8 mouse cellular contexts compared by ENCODE assay signal in the genomic region with DNA sequence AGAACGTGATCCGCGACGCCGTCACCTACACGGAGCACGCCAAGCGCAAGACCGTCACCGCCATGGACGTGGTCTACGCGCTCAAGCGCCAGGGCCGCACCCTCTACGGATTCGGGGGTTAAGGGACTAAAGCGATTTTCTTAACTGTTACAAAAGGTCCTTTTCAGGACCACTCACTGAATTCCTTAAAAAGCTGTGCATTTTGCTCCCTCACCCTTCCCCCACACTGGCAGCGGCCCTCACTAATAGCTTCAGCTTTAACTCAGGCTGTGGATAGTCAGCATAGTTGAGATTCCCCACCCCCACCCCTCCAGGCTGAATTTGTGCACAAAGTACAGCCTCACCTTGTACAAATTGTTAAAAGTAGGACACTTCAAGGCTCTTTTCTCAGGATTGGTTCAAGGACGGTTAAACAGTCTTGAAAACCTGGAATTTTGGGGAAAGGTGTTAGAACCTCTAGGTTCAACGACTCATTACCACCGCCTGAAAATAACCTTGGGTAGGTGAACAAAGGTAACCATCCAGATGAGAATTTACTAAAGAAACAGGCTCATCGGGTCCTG. TPM values are rescaled to one million over a fixed set of nuclear protein-coding genes. Genes with fewer than 3 reads are reported as not detected.
DNase-seq lines count a peak whose midpoint lies in the region; ATAC-seq and TF ChIP-seq lines count a peak whose summit lies in the region.

No protein-coding gene starts in this region.

- peak overlapping the region; percentile 83 for H3K9ac ChIP-seq in heart, embryonic 13.5 days
- H3K9ac ChIP-seq in CH12.LX (ENCODE audit: insufficient read depth, low read depth) = peak overlapping the region; percentile 90
- H3K9ac ChIP-seq in limb, embryonic 15.5 days = peak overlapping the region; percentile 5; the same call in 1 of the 2 replicates
- H3K9ac ChIP-seq in neural tube, embryonic 15.5 days (replicated peaks) = peak overlapping the region; percentile 44

- H3K4me2 ChIP-seq in heart, embryonic 13.5 days = peak overlapping the region; percentile 78
- H3K4me2 ChIP-seq in CH12.LX (ENCODE audit: insufficient read depth, low read depth, poor library complexity, severe bottlenecking) = peak overlapping the region; percentile 98
- peak overlapping the region; percentile 60 for H3K4me2 ChIP-seq in limb, embryonic 15.5 days
- H3K4me2 ChIP-seq in neural tube, embryonic 15.5 days = peak overlapping the region; percentile 66

- H3K27ac ChIP-seq in heart, embryonic 13.5 days (replicated peaks) = peak overlapping the region; percentile 89
- H3K27ac ChIP-seq in CH12.LX (ENCODE audit: insufficient read depth, low read depth) = peak overlapping the region; percentile 86
- H3K27ac ChIP-seq in embryonic fibroblast, embryonic 13.5 days (ENCODE audit: insufficient read depth, low read length) = peak overlapping the region; percentile 82
- peak overlapping the region; percentile 92 for H3K27ac ChIP-seq in limb, embryonic 15.5 days
- peak overlapping the region; percentile 87 for H3K27ac ChIP-seq in neural tube, embryonic 15.5 days (replicated peaks)

- peaks cover 22% of the 10 kb centered on the region for H3K4me1 ChIP-seq in heart, embryonic 13.5 days
- H3K4me1 ChIP-seq in CH12.LX (ENCODE audit: control insufficient read depth in 1 of 2, insufficient read depth in 2 of 2) = peaks cover 3 to 44% of the 10 kb centered on the region in 2 experiments; a peak in 3 of 4 replicates
- H3K4me1 ChIP-seq in embryonic fibroblast, embryonic 13.5 days (ENCODE audit: control insufficient read depth, insufficient read depth, low read length) = no peaks in the 10 kb centered on the region
- H3K4me1 ChIP-seq in limb, embryonic 15.5 days = peaks cover 16% of the 10 kb centered on the region
- H3K4me1 ChIP-seq in neural tube, embryonic 15.5 days = peaks cover 22% of the 10 kb centered on the region

- no peaks in the 10 kb centered on the region for H3K9me3 ChIP-seq in heart, embryonic 13.5 days
- no peaks in the 10 kb centered on the region for H3K9me3 ChIP-seq in CH12.LX (replicated peaks; ENCODE audit: low read length)
- H3K9me3 ChIP-seq in limb, embryonic 15.5 days = no peaks in the 10 kb centered on the region
- H3K9me3 ChIP-seq in neural tube, embryonic 15.5 days (replicated peaks) = no peaks in the 10 kb centered on the region

- dilution Hi-C loops in CH12.LX (cut with MboI; ENCODE audit: extremely low pct_ligation_motif_present, extremely low pct_unique_long_range_greater_than_20kb, low sequenced_read_pairs) = no loop called here

- 2% methylated on average over 23 of the region's 23 CpGs for WGBS in heart, embryonic 13.5 days
- WGBS in limb, embryonic 15.5 days = 1% methylated on average over 20 of the region's 23 CpGs
- WGBS in neural tube, embryonic 15.5 days = 1% methylated on average over 18 of the region's 23 CpGs

- peak overlapping the region; percentile 51 for H3K4me3 ChIP-seq in heart, embryonic 13.5 days
- peak overlapping the region; percentile 1 to 51 (median 35) for H3K4me3 ChIP-seq in CH12.LX (replicated peaks in 1 of 3; ENCODE audit: low read depth in 2 of 3, low read length in 2 of 3, poor library complexity in 1 of 3)
- H3K4me3 ChIP-seq in embryonic fibroblast, embryonic 13.5 days (ENCODE audit: insufficient read depth, low read length) = peak overlapping the region; percentile 34
- H3K4me3 ChIP-seq in limb, embryonic 15.5 days = peak overlapping the region; percentile 40
- peak overlapping the region; percentile 41 for H3K4me3 ChIP-seq in neural tube, embryonic 15.5 days (replicated peaks)

- no peak for TF ChIP-seq RAD21 in CH12.LX (IDR thresholded peaks at IDR 0.05; ENCODE audit: low read depth, low read length)

- no peaks in the 10 kb centered on the region for H3K27me3 ChIP-seq in heart, embryonic 13.5 days (replicated peaks)
- H3K27me3 ChIP-seq in CH12.LX (replicated peaks) = no peaks in the 10 kb centered on the region
- no peaks in the 10 kb centered on the region for H3K27me3 ChIP-seq in limb, embryonic 15.5 days
- H3K27me3 ChIP-seq in neural tube, embryonic 15.5 days (replicated peaks) = no peaks in the 10 kb centered on the region

- TF ChIP-seq POLR2A in CH12.LX (IDR thresholded peaks at IDR 0.05; ENCODE audit: low read depth, low read length) = peak; percentile 98
- peak; percentile 72; the same call in 1 of the 2 replicates for TF ChIP-seq POLR2A in embryonic fibroblast, embryonic 13.5 days (IDR thresholded peaks at IDR 0.05; ENCODE audit: low read depth, low read length)

- H3K79me2 ChIP-seq in CH12.LX (replicated peaks; ENCODE audit: control insufficient read depth, extremely low read depth, insufficient read depth, poor library complexity, severe bottlenecking) = no peaks in the 10 kb centered on the region

- TF ChIP-seq CTCF in CH12.LX (conservative IDR thresholded peaks at IDR 0.05 in 1 of 2, IDR thresholded peaks at IDR 0.05 in 1 of 2; ENCODE audit: low read depth in 2 of 2, low read length in 2 of 2) = no peak
- no peak for TF ChIP-seq CTCF in embryonic fibroblast, embryonic 13.5 days (IDR thresholded peaks at IDR 0.05; ENCODE audit: borderline replicate concordance, insufficient read depth, low read length)

- no peak for DNase-seq in heart, adult 8-10 months (ENCODE audit: low spot score)
- DNase-seq in CH12.LX (ENCODE audit: extremely low read depth) = no peak
- DNase-seq in adrenal gland, postnatal 36 days = no peak
- DNase-seq in layer of hippocampus, postnatal 14 days (ENCODE audit: low spot score in 2 of 2) = no peak

- in situ Hi-C loops in CH12.LX (cut with MboI; ENCODE audit: low pct_ligation_motif_present, low pct_unique_long_range_greater_than_20kb, low sequenced_read_pairs) = loop anchor here (25.0 kb wide), 1 partner anchor 1720 kb away; a partner anchor contains a TSS

- TF ChIP-seq EP300 in CH12.LX (IDR thresholded peaks at IDR 0.05; ENCODE audit: low read length) = no peak

- H3K36me3 ChIP-seq in heart, embryonic 13.5 days = no peaks in the 10 kb centered on the region
- H3K36me3 ChIP-seq in CH12.LX (replicated peaks in 1 of 2; ENCODE audit: control insufficient read depth in 1 of 2, insufficient read depth in 1 of 2, low read length in 1 of 2) = no peaks in the 10 kb centered on the region
- no peaks in the 10 kb centered on the region for H3K36me3 ChIP-seq in limb, embryonic 15.5 days
- H3K36me3 ChIP-seq in neural tube, embryonic 15.5 days = no peaks in the 10 kb centered on the region

- ATAC-seq in heart, embryonic 13.5 days (ENCODE audit: extremely low read depth, insufficient number of reproducible peaks, low FRiP score, low TSS enrichment) = no peak
- ATAC-seq in limb, embryonic 15.5 days (ENCODE audit: insufficient number of reproducible peaks, low FRiP score, low TSS enrichment, low read depth) = no peak; the same call in 1 of the 2 replicates
- ATAC-seq in neural tube, embryonic 15.5 days (ENCODE audit: low FRiP score) = peak; percentile 7; the same call in 1 of the 2 replicates

RNA-seq across cellular contexts. Expression of a gene that starts 0.5 kb away (rescaled TPM):
- 2.3 and 2.8 TPM in 2 replicates for polyA plus RNA-seq in heart, embryonic 13.5 days (2015; fragmentation: Nextera tagmentation; extraction: Ambion mirVana)
- total RNA-seq in heart, adult 8-10 months (2022) = 1 to 10 TPM; 5.4 to 9.6 (median 6.8) TPM
- total RNA-seq in CH12.LX (2012; rRNA removed) = 2,309 and 2,552 TPM in 2 replicates
- 14.3 and 24.8 TPM in 2 replicates for total RNA-seq in CH12.LX (2014; rRNA removed)
- 3.5 and 11.8 TPM in 2 replicates for polyA plus RNA-seq in CH12.LX (2012; ENCODE audit: insufficient read length, low read depth)
- polyA plus RNA-seq in embryonic fibroblast, embryonic 13.5 days (2011; ENCODE audit: insufficient read length, low read depth, missing spikeins) = 7.8 and 12.5 TPM in 2 replicates
- 4.1 and 4.5 TPM in 2 replicates for polyA plus RNA-seq in limb, embryonic 15.5 days (2015; fragmentation: Nextera tagmentation; extraction: Ambion mirVana)
- polyA plus RNA-seq in neural tube, embryonic 15.5 days (2015; fragmentation: Nextera tagmentation; extraction: Ambion mirVana) = 1.0 and 2.6 TPM in 2 replicates
- total RNA-seq in adrenal gland, postnatal 36 days (2021) = 100 to 1,000 TPM; 115 to 122 TPM
- 10 to 100 TPM; 57.3 to 79.4 TPM for total RNA-seq in layer of hippocampus, postnatal 14 days (2021)

RNA-seq across cellular contexts. Expression of a gene that starts 3.7 kb away (rescaled TPM):
- not detected in 2 replicates for polyA plus RNA-seq in heart, embryonic 13.5 days (2015; fragmentation: Nextera tagmentation; extraction: Ambion mirVana)
- 10 to 100 TPM in 1 of 4 experiments, 1 to 10 TPM in 3; 4.1 to 10.2 (median 5.4) TPM for total RNA-seq in heart, adult 8-10 months (2022)
- total RNA-seq in CH12.LX (2012; rRNA removed) (1,167 and 1,215 TPM in 2 replicates), CH12.LX (2014; rRNA removed) (14.2 and 18.4 TPM in 2 replicates)
- polyA plus RNA-seq in CH12.LX (2012; ENCODE audit: insufficient read length, low read depth) = 3.3 and 4.4 TPM in 2 replicates
- 1.3 and 5.4 TPM in 2 replicates for polyA plus RNA-seq in embryonic fibroblast, embryonic 13.5 days (2011; ENCODE audit: insufficient read length, low read depth, missing spikeins)
- polyA plus RNA-seq in limb, embryonic 15.5 days (2015; fragmentation: Nextera tagmentation; extraction: Ambion mirVana) = 0.33 and 0.60 TPM in 2 replicates
- polyA plus RNA-seq in neural tube, embryonic 15.5 days (2015; fragmentation: Nextera tagmentation; extraction: Ambion mirVana) = not detected in 2 replicates
- 10 to 100 TPM; 59.8 to 61.2 TPM for total RNA-seq in adrenal gland, postnatal 36 days (2021)
- 10 to 100 TPM; 51.4 to 65.1 TPM for total RNA-seq in layer of hippocampus, postnatal 14 days (2021)

RNA-seq across cellular contexts. Expression of a gene that starts 4.9 kb away (rescaled TPM):
- polyA plus RNA-seq in heart, embryonic 13.5 days (2015; fragmentation: Nextera tagmentation; extraction: Ambion mirVana) = 1.9 and 3.5 TPM in 2 replicates
- 1 to 10 TPM; 1.8 to 10.0 (median 6.6) TPM for total RNA-seq in heart, adult 8-10 months (2022)
- total RNA-seq in CH12.LX (2012; rRNA removed) (1,392 and 1,471 TPM in 2 replicates), CH12.LX (2014; rRNA removed) (60.5 and 78.5 TPM in 2 replicates)
- polyA plus RNA-seq in CH12.LX (2012; ENCODE audit: insufficient read length, low read depth) = 3.2 and 3.9 TPM in 2 replicates
- polyA plus RNA-seq in embryonic fibroblast, embryonic 13.5 days (2011; ENCODE audit: insufficient read length, low read depth, missing spikeins) = 2.0 and 5.5 TPM in 2 replicates
- 3.1 and 7.2 TPM in 2 replicates for polyA plus RNA-seq in limb, embryonic 15.5 days (2015; fragmentation: Nextera tagmentation; extraction: Ambion mirVana)
- polyA plus RNA-seq in neural tube, embryonic 15.5 days (2015; fragmentation: Nextera tagmentation; extraction: Ambion mirVana) = 1.4 and 2.3 TPM in 2 replicates
- 10 to 100 TPM; 55.1 to 59.3 TPM for total RNA-seq in adrenal gland, postnatal 36 days (2021)
- 10 to 100 TPM; 29.8 to 47.4 TPM for total RNA-seq in layer of hippocampus, postnatal 14 days (2021)

RNA-seq across cellular contexts. Expression of a gene that starts 5.2 kb away (rescaled TPM):
- polyA plus RNA-seq in heart, embryonic 13.5 days (2015; fragmentation: Nextera tagmentation; extraction: Ambion mirVana) = 5.5 and 6.3 TPM in 2 replicates
- total RNA-seq in heart, adult 8-10 months (2022) = 10 to 100 TPM in 1 of 4 experiments, 1 to 10 TPM in 3; 2.4 to 16.9 (median 4.5) TPM
- total RNA-seq in CH12.LX (2012; rRNA removed) = 1,913 and 2,096 TPM in 2 replicates
- total RNA-seq in CH12.LX (2014; rRNA removed) = 28.9 and 44.0 TPM in 2 replicates
- polyA plus RNA-seq in CH12.LX (2012; ENCODE audit: insufficient read length, low read depth) = 5.4 and 5.5 TPM in 2 replicates
- 5.6 and 6.3 TPM in 2 replicates for polyA plus RNA-seq in embryonic fibroblast, embryonic 13.5 days (2011; ENCODE audit: insufficient read length, low read depth, missing spikeins)
- polyA plus RNA-seq in limb, embryonic 15.5 days (2015; fragmentation: Nextera tagmentation; extraction: Ambion mirVana) = 4.0 and 12.0 TPM in 2 replicates
- 1.2 and 2.0 TPM in 2 replicates for polyA plus RNA-seq in neural tube, embryonic 15.5 days (2015; fragmentation: Nextera tagmentation; extraction: Ambion mirVana)
- 10 to 100 TPM; 54.7 to 79.9 TPM for total RNA-seq in adrenal gland, postnatal 36 days (2021)
- 10 to 100 TPM; 26.7 to 45.4 TPM for total RNA-seq in layer of hippocampus, postnatal 14 days (2021)

RNA-seq across cellular contexts. Expression of a gene that starts 6.2 kb away (rescaled TPM):
- 1.5 and 1.6 TPM in 2 replicates for polyA plus RNA-seq in heart, embryonic 13.5 days (2015; fragmentation: Nextera tagmentation; extraction: Ambion mirVana)
- 1 to 10 TPM; 3.3 to 5.0 (median 4.0) TPM for total RNA-seq in heart, adult 8-10 months (2022)
- total RNA-seq in CH12.LX (2012; rRNA removed) (1,163 and 1,722 TPM in 2 replicates), CH12.LX (2014; rRNA removed) (22.2 and 30.9 TPM in 2 replicates)
- 1.7 and 2.4 TPM in 2 replicates for polyA plus RNA-seq in CH12.LX (2012; ENCODE audit: insufficient read length, low read depth)
- polyA plus RNA-seq in embryonic fibroblast, embryonic 13.5 days (2011; ENCODE audit: insufficient read length, low read depth, missing spikeins) = 2.3 and 7.9 TPM in 2 replicates
- polyA plus RNA-seq in limb, embryonic 15.5 days (2015; fragmentation: Nextera tagmentation; extraction: Ambion mirVana) = 0.74 and 2.1 TPM in 2 replicates
- polyA plus RNA-seq in neural tube, embryonic 15.5 days (2015; fragmentation: Nextera tagmentation; extraction: Ambion mirVana) = 0.44 and 0.60 TPM in 2 replicates
- total RNA-seq in adrenal gland, postnatal 36 days (2021) = 10 to 100 TPM; 35.0 to 39.8 TPM
- total RNA-seq in layer of hippocampus, postnatal 14 days (2021) = 10 to 100 TPM; 22.8 to 32.9 TPM

Comparison
In these comparisons a context has a peak if more than half of its experiments do, and no peak if none do; other contexts are left out.
1. H3K9ac ChIP-seq: peak in every context shown above with its lines; median percentile 90 in CH12.LX; 83 in heart, embryonic 13.5 days; 44 in neural tube, embryonic 15.5 days; 5 in limb, embryonic 15.5 days.